Mouse (Mus musculus): ENCODE measurements at regions not wholly inside any gene's neighbourhood (a gene's known extent, or its start where the extent isn't known, plus 50 kb on each side); places are given as distances from the start of the nearest gene placed in this dataset.

GRCm38 (mm10) chr2:166275398-166275797 is 119.9 kb upstream of the Sulf2 start:
- H3K36me3 ChIP-seq (ENCODE audit: control insufficient read depth, insufficient read depth, low read length) = no peaks in the 10 kb centered on the region
- 0 out of 2 replicates have a peak, but pooled peaks cover 11% of the 10 kb centered on the region for H3K4me1 ChIP-seq (ENCODE audit: control insufficient read depth, insufficient read depth, low read length)
- H3K27me3 ChIP-seq (ENCODE audit: control insufficient read depth, insufficient read depth, low read length) = no peaks in the 10 kb centered on the region
- no peak overlapping the region for H3K27ac ChIP-seq (ENCODE audit: low read depth, low read length)
- H3K4me2 ChIP-seq (ENCODE audit: low read depth) = no peak overlapping the region
- H3K9ac ChIP-seq (ENCODE audit: low read length) = no peak overlapping the region
- H3K4me3 ChIP-seq (ENCODE audit: low read depth, low read length) = no peak overlapping the region
- 92% methylated on average over 8 of the region's 8 CpGs for WGBS
- DNase-seq (ENCODE audit: low spot score) (no peak), ATAC-seq (ENCODE audit: insufficient read depth, low FRiP score, low TSS enrichment) (no peak)
- no peaks in the 10 kb centered on the region for H3K9me3 ChIP-seq (ENCODE audit: control insufficient read depth, low read length)

- Histone ChIP-seq H3K9me3 (ENCODE audit: control insufficient read depth, low read length) (no peaks in the 10 kb centered on the region), H3K36me3 (ENCODE audit: control insufficient read depth, insufficient read depth, low read length) (no peaks in the 10 kb centered on the region), H3K27ac (ENCODE audit: low read depth, low read length) (peak overlapping the region; percentile 3), H3K9ac (ENCODE audit: low read length) (no peak overlapping the region), H3K4me1 (ENCODE audit: control insufficient read depth, insufficient read depth, low read length) (0 out of 2 replicates have a peak, but pooled peaks cover 11% of the 10 kb centered on the region), H3K4me3 (ENCODE audit: low read depth, low read length) (no peak overlapping the region), H3K27me3 (ENCODE audit: control insufficient read depth, insufficient read depth, low read length) (no peaks in the 10 kb centered on the region), H3K4me2 (ENCODE audit: low read depth) (no peak overlapping the region)
- ATAC-seq (ENCODE audit: insufficient read depth, low FRiP score, low TSS enrichment) (no peak), DNase-seq (ENCODE audit: low spot score) (no peak)
- WGBS = 50% methylated on average over 2 of the region's 2 CpGs
Measured at GRCm38 (mm10) chr2:166274016-166274346, 118.5 kb upstream of the Sulf2 start.

DNA sequence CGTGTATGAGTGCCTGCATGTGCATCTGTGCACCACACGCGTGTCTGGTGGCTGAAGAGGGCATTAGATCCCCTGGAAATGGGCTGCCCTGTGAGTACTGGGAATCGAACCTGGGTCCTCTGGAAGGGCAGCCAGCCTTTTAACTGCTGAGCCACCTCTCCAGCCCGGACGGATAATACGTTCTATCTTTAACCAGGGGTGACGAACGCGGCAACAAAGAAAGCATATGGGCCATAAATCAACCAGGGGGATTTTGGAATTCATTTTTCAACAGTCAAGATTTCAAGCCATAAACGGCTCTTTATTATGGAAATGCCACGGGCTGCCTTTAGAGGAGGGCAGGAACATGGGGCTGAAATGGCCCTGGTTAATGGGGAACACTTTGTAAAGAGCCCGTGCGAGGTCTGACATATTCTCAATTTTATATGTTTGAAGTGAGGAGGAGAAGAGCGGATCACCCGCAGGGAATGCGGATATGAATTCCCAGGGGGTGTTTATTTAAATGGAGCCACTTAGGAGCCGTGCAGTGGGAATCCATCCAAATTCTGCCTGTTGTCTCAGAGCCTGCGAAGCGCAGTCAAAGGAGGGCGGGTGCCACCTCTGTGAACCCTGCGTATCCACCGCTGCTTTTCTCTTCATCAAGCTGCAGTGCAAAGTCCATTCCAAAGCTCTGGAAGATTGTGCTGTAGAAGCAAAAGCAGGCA is 118.0 kb upstream of the Sulf2 start:
- Histone ChIP-seq H3K4me1 (ENCODE audit: control insufficient read depth, insufficient read depth, low read length) (0 out of 2 replicates have a peak, but pooled peaks cover 11% of the 10 kb centered on the region), H3K4me3 (ENCODE audit: low read depth, low read length) (no peak overlapping the region), H3K36me3 (ENCODE audit: control insufficient read depth, insufficient read depth, low read length) (no peaks in the 10 kb centered on the region), H3K9me3 (ENCODE audit: control insufficient read depth, low read length) (no peaks in the 10 kb centered on the region), H3K9ac (ENCODE audit: low read length) (no peak overlapping the region), H3K27me3 (ENCODE audit: control insufficient read depth, insufficient read depth, low read length) (no peaks in the 10 kb centered on the region), H3K27ac (ENCODE audit: low read depth, low read length) (peak overlapping the region; percentile 3), H3K4me2 (ENCODE audit: low read depth) (no peak overlapping the region)
- ATAC-seq (ENCODE audit: insufficient read depth, low FRiP score, low TSS enrichment) (no peak), DNase-seq (ENCODE audit: low spot score) (peak; percentile 58)
- WGBS = 27% methylated on average over 23 of the region's 23 CpGs

GRCm38 (mm10) chr2:166272841-166273240 is 117.4 kb upstream of the Sulf2 start:
- WGBS = 18% methylated on average over 1 of the region's 1 CpGs
- H3K27me3 ChIP-seq (ENCODE audit: control insufficient read depth, insufficient read depth, low read length) = no peaks in the 10 kb centered on the region
- H3K9me3 ChIP-seq (ENCODE audit: control insufficient read depth, low read length) = no peaks in the 10 kb centered on the region
- no peak overlapping the region for H3K4me3 ChIP-seq (ENCODE audit: low read depth, low read length)
- 0 out of 2 replicates have a peak, but pooled peaks cover 11% of the 10 kb centered on the region for H3K4me1 ChIP-seq (ENCODE audit: control insufficient read depth, insufficient read depth, low read length)
- DNase-seq (ENCODE audit: low spot score) (no peak), ATAC-seq (ENCODE audit: insufficient read depth, low FRiP score, low TSS enrichment) (no peak)
- no peaks in the 10 kb centered on the region for H3K36me3 ChIP-seq (ENCODE audit: control insufficient read depth, insufficient read depth, low read length)
- H3K9ac ChIP-seq (ENCODE audit: low read length) = no peak overlapping the region
- no peak overlapping the region for H3K4me2 ChIP-seq (ENCODE audit: low read depth)
- H3K27ac ChIP-seq (ENCODE audit: low read depth, low read length) = no peak overlapping the region

DNA sequence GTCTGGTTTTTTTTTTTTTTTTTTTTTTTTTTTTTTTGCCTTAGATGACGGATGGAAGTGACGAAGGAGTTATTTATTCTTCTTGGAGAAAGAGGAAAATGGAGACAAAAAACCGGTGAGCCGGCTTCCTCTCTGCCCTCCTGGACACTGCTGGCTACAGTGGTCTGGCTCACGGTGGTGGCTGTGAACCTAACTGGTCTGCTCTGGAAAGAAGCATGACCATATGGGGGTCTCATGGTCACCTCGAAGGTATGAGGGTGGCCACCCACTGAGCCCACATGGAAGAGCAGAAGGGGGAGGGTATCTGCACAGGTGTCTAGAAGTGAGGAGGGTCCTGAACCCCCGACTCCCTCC is 116.7 kb upstream of the Sulf2 start:
- Histone ChIP-seq H3K27ac (ENCODE audit: low read depth, low read length) (no peak overlapping the region), H3K9ac (ENCODE audit: low read length) (no peak overlapping the region), H3K4me2 (ENCODE audit: low read depth) (no peak overlapping the region), H3K27me3 (ENCODE audit: control insufficient read depth, insufficient read depth, low read length) (no peaks in the 10 kb centered on the region), H3K4me1 (ENCODE audit: control insufficient read depth, insufficient read depth, low read length) (0 out of 2 replicates have a peak, but pooled peaks cover 11% of the 10 kb centered on the region), H3K36me3 (ENCODE audit: control insufficient read depth, insufficient read depth, low read length) (no peaks in the 10 kb centered on the region), H3K9me3 (ENCODE audit: control insufficient read depth, low read length) (no peaks in the 10 kb centered on the region), H3K4me3 (ENCODE audit: low read depth, low read length) (no peak overlapping the region)
- ATAC-seq (ENCODE audit: insufficient read depth, low FRiP score, low TSS enrichment) (no peak), DNase-seq (ENCODE audit: low spot score) (no peak)
- 83% methylated on average over 7 of the region's 7 CpGs for WGBS

DNA sequence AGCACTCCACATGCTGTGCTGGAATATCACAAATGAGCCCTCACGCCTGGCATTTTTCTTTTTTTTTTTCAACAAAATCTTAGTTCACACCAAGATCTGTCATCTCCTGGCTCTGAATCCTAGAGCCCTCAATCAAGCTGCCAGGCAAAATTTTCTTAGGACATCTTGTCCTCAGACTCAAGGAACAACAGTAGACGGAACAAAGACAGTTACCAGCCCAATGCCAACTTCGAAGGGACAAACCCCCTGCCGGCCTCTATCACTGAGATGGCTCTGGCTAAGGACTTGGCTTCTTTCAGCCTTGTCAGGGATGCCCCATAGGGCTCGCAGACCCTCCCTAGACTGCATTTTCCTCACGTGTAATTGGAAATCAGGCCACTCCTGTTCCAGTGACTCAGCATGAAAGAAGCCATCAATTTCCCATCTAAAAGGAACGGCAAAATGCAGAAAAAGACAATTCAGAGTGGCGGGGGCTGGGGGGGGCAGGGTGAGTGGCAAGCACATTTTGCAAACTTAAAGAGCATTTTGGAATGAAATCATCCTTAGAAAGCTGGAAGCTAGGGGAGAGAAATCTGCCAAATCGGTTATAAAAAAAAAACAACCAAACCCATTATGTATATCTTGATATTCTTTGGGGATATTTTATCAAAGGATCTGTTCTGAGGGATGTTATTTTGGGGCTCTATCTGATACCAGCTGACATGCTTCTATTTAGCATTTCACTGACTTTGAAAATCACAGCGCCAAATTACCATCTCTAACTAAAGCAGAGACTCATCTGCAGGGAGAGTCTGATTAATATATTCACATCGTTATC is 116.1 kb upstream of the Sulf2 start:
- Histone ChIP-seq H3K4me1 (ENCODE audit: control insufficient read depth, insufficient read depth, low read length) (0 out of 2 replicates have a peak, but pooled peaks cover 11% of the 10 kb centered on the region), H3K27ac (ENCODE audit: low read depth, low read length) (no peak overlapping the region), H3K4me3 (ENCODE audit: low read depth, low read length) (no peak overlapping the region), H3K27me3 (ENCODE audit: control insufficient read depth, insufficient read depth, low read length) (no peaks in the 10 kb centered on the region), H3K4me2 (ENCODE audit: low read depth) (no peak overlapping the region), H3K36me3 (ENCODE audit: control insufficient read depth, insufficient read depth, low read length) (no peaks in the 10 kb centered on the region), H3K9me3 (ENCODE audit: control insufficient read depth, low read length) (no peaks in the 10 kb centered on the region), H3K9ac (ENCODE audit: low read length) (no peak overlapping the region)
- 53% methylated on average over 11 of the region's 11 CpGs for WGBS
- no peak for ATAC-seq (ENCODE audit: insufficient read depth, low FRiP score, low TSS enrichment)
- no peak for DNase-seq (ENCODE audit: low spot score)

- Histone ChIP-seq H3K4me3 (ENCODE audit: low read depth, low read length) (no peak overlapping the region), H3K9ac (ENCODE audit: low read length) (no peak overlapping the region), H3K4me1 (ENCODE audit: control insufficient read depth, insufficient read depth, low read length) (peaks cover 11% of the 10 kb centered on the region; the same call in 1 of the 2 replicates), H3K27me3 (ENCODE audit: control insufficient read depth, insufficient read depth, low read length) (no peaks in the 10 kb centered on the region), H3K4me2 (ENCODE audit: low read depth) (no peak overlapping the region), H3K9me3 (ENCODE audit: control insufficient read depth, low read length) (no peaks in the 10 kb centered on the region), H3K27ac (ENCODE audit: low read depth, low read length) (no peak overlapping the region), H3K36me3 (ENCODE audit: control insufficient read depth, insufficient read depth, low read length) (no peaks in the 10 kb centered on the region)
- ATAC-seq (ENCODE audit: insufficient read depth, low FRiP score, low TSS enrichment) = no peak
- 91% methylated on average over 6 of the region's 6 CpGs for WGBS
- no peak for DNase-seq (ENCODE audit: low spot score)
Measured at GRCm38 (mm10) chr2:166270007-166270406, 114.5 kb upstream of the Sulf2 start.

- H3K36me3 ChIP-seq (ENCODE audit: control insufficient read depth, insufficient read depth, low read length) = no peaks in the 10 kb centered on the region
- H3K27ac ChIP-seq (ENCODE audit: low read depth, low read length) = no peak overlapping the region
- no peaks in the 10 kb centered on the region for H3K27me3 ChIP-seq (ENCODE audit: control insufficient read depth, insufficient read depth, low read length)
- peaks cover 7% of the 10 kb centered on the region for H3K4me1 ChIP-seq (ENCODE audit: control insufficient read depth, insufficient read depth, low read length)
- no peak for DNase-seq (ENCODE audit: low spot score)
- H3K9ac ChIP-seq (ENCODE audit: low read length) = no peak overlapping the region
- WGBS = 89% methylated on average over 4 of the region's 4 CpGs
- no peaks in the 10 kb centered on the region for H3K9me3 ChIP-seq (ENCODE audit: control insufficient read depth, low read length)
- no peak overlapping the region for H3K4me2 ChIP-seq (ENCODE audit: low read depth)
- H3K4me3 ChIP-seq (ENCODE audit: low read depth, low read length) = no peak overlapping the region
- ATAC-seq (ENCODE audit: insufficient read depth, low FRiP score, low TSS enrichment) = no peak
Measured at GRCm38 (mm10) chr2:166266915-166267314, 111.5 kb upstream of the Sulf2 start.

DNA sequence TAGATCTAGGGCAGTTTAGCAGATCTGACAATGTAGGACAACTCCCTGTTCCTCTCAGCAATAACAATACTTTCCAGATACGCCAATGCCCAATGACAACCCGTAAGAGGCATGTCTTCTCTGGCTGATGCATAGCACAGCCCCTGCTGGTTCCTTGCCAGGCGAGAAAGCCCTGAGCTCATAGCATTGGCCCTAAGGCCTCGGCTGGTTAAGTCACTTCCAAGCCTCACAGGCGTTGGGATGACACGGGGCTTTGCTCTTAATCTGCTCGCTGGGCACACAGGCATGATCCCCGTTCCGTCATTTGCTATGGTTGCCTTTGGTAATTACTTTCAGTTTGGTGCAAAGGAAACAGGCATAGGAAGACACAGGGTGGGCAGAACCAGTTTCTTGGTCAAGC is 111.0 kb upstream of the Sulf2 start:
- Histone ChIP-seq H3K4me1 (ENCODE audit: control insufficient read depth, insufficient read depth, low read length) (peaks cover 11% of the 10 kb centered on the region), H3K27ac (ENCODE audit: low read depth, low read length) (no peak overlapping the region), H3K9me3 (ENCODE audit: control insufficient read depth, low read length) (no peaks in the 10 kb centered on the region), H3K4me3 (ENCODE audit: low read depth, low read length) (no peak overlapping the region), H3K9ac (ENCODE audit: low read length) (no peak overlapping the region), H3K4me2 (ENCODE audit: low read depth) (no peak overlapping the region), H3K36me3 (ENCODE audit: control insufficient read depth, insufficient read depth, low read length) (no peaks in the 10 kb centered on the region), H3K27me3 (ENCODE audit: control insufficient read depth, insufficient read depth, low read length) (no peaks in the 10 kb centered on the region)
- WGBS = 83% methylated on average over 9 of the region's 9 CpGs
- DNase-seq (ENCODE audit: low spot score) (no peak), ATAC-seq (ENCODE audit: insufficient read depth, low FRiP score, low TSS enrichment) (no peak)
